Mouse (Mus musculus): Measurements from ENCODE around the gene L3mbtl4. TPM values are rescaled to one million over a fixed set of nuclear protein-coding genes. Genes with fewer than 3 reads are reported as not detected.

Gene L3mbtl4
- polyA plus RNA-seq, 1 experiment from 2014 or later, result 0.18 TPM

DNA sequence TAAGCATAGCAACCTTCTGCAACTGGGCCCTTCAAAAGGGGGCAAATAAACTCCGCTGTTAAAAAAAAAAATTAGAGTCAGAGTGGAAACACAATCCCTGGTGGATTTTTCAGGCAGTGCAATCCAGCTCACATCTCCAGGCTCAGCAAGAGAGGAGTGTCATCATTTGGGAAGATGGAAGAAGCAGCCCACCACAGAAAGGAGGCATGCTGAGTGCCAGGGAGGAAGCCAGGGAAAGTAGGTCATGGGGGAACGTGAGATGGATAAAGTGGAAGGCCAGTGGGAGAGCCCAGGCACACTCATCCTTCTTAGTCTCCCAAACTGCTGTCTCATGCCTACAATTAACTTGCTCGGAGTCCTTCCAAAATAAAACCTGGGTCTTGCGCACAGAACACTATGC, 496.0 kb downstream of the L3mbtl4 start:
- no peak overlapping the region for H3K4me2 ChIP-seq (replicated peaks; ENCODE audit: low read depth)
- H3K4me3 ChIP-seq (ENCODE audit: low read depth, low read length), result no peak overlapping the region
- H3K4me1 ChIP-seq (replicated peaks; ENCODE audit: control insufficient read depth, insufficient read depth, low read length), result no peaks in the 10 kb centered on the region
- no peak for TF ChIP-seq CTCF (IDR thresholded peaks at IDR 0.05; ENCODE audit: low read depth)
- H3K9me3 ChIP-seq (ENCODE audit: control insufficient read depth), result no peaks in the 10 kb centered on the region
- H3K36me3 ChIP-seq (ENCODE audit: control insufficient read depth, insufficient read depth), result no peaks in the 10 kb centered on the region
- no peak overlapping the region for H3K27ac ChIP-seq (ENCODE audit: low read depth, low read length)
- 87% methylated on average over 4 of the region's 4 CpGs for WGBS
- no peak overlapping the region for H3K9ac ChIP-seq (ENCODE audit: low read depth, low read length)
- H3K27me3 ChIP-seq (replicated peaks; ENCODE audit: control insufficient read depth, insufficient read depth, low read length), result no peaks in the 10 kb centered on the region
- ATAC-seq, result no peak

DNA sequence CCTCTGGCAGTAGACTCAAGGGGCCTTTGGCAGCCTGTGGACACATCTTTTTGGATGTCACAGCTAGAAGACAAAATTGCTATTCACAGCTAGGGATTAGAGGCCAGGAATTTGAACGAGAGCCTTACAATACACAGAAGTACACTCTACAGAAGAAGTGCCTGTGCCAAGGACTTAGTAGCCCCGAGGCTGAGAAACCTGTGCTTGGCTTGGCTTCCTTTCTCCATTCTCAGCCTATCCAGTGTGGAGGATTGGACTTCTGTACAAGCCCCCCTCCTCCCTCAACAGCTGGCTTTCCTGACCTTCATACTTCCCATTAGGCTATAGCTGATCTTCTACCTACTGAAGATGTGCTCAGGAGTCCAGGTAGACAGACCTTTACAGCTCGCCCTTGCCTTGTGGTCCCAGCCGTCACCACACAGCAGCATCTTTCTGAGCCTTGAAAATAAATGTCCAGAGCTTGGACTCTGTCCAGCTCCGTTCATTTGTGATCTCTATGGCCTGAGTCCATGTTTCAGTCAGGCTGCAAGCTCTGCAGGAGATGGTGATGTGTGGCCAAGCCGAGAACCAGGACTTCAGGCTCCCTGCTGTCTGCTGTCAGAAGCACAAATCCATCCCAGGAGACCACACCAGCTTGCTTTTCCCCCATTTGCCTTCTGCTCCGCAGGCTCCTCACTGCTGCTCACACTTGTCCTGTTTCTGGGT, 497.6 kb downstream of the L3mbtl4 start:
- ATAC-seq, result no peak

DNA sequence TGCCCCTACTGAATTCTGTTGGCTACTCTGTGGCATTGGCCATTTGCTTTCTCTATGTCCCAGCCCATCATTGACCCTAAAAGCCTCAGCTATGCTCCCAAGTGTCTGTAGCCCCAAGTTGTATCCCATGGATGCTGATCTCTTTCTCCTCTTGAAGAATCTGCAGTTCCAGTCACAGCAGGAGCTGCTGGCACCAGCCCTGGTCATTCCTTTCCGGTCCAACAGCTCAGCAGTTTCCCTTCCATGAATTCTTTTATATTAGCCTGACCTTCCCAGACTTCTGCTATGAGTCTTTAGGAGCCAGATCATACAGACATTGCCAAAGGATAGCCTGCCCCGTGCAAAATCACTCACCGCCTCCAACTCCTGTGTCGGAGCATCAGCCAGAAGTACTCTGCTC, 520.1 kb downstream of the L3mbtl4 start:
- Histone ChIP-seq H3K4me3 (ENCODE audit: low read depth, low read length) (no peak overlapping the region), H3K36me3 (ENCODE audit: control insufficient read depth, insufficient read depth) (no peaks in the 10 kb centered on the region), H3K9me3 (ENCODE audit: control insufficient read depth) (no peaks in the 10 kb centered on the region), H3K9ac (ENCODE audit: low read depth, low read length) (no peak overlapping the region), H3K4me2 (replicated peaks; ENCODE audit: low read depth) (no peak overlapping the region), H3K4me1 (replicated peaks; ENCODE audit: control insufficient read depth, insufficient read depth, low read length) (no peaks in the 10 kb centered on the region), H3K27me3 (replicated peaks; ENCODE audit: control insufficient read depth, insufficient read depth, low read length) (no peaks in the 10 kb centered on the region), H3K27ac (ENCODE audit: low read depth, low read length) (no peak overlapping the region)
- no peak for ATAC-seq
- WGBS, result 85% methylated on average over 4 of the region's 4 CpGs
- no peak for TF ChIP-seq CTCF (IDR thresholded peaks at IDR 0.05; ENCODE audit: low read depth)

More for the DNA sequence above, 497.6 kb downstream of the L3mbtl4 start:
- WGBS, result 63% methylated on average over 7 of the region's 7 CpGs
- Histone ChIP-seq H3K27ac (ENCODE audit: low read depth, low read length) (no peak overlapping the region), H3K4me3 (ENCODE audit: low read depth, low read length) (no peak overlapping the region), H3K4me1 (replicated peaks; ENCODE audit: control insufficient read depth, insufficient read depth, low read length) (no peaks in the 10 kb centered on the region), H3K4me2 (replicated peaks; ENCODE audit: low read depth) (no peak overlapping the region), H3K9me3 (ENCODE audit: control insufficient read depth) (no peaks in the 10 kb centered on the region), H3K9ac (ENCODE audit: low read depth, low read length) (no peak overlapping the region), H3K36me3 (ENCODE audit: control insufficient read depth, insufficient read depth) (no peaks in the 10 kb centered on the region), H3K27me3 (replicated peaks; ENCODE audit: control insufficient read depth, insufficient read depth, low read length) (no peaks in the 10 kb centered on the region)
- no peak for TF ChIP-seq CTCF (IDR thresholded peaks at IDR 0.05; ENCODE audit: low read depth)

DNA sequence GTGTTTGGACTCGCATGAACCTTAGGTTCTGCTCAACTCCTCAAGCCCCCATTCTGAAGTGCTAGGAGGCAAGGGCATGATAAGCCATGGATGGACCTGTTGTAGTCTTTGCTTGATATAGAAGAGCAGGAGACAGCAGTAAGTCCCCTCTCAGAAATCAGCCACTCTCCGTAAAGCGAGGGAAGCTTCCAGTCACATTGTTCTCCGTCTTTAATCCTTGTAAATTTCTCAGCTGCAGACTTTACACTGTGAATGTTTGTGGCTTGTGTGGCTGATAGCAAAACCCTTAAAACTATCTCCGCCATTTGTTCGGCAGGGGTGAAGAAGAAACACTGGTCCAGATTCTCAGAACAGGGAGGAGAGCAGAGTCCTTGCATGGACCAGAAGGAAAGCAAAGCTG, 552.7 kb downstream of the L3mbtl4 start, which contains the start of gene Tmem200c:
Gene Tmem200c, plus strand, starts transcription at position 301 of the 400 bp plus-strand sequence.
- WGBS, result 81% methylated on average over 6 of the region's 6 CpGs
- Histone ChIP-seq H3K27ac (ENCODE audit: low read depth, low read length) (no peak within 1 kb of the TSS), H3K9me3 (ENCODE audit: control insufficient read depth) (no peaks in the 10 kb centered on the region), H3K27me3 (replicated peaks; ENCODE audit: control insufficient read depth, insufficient read depth, low read length) (no peaks in the 10 kb centered on the region), H3K9ac (ENCODE audit: low read depth, low read length) (no peak within 1 kb of the TSS), H3K4me3 (ENCODE audit: low read depth, low read length) (no peak within 1 kb of the TSS), H3K4me2 (replicated peaks; ENCODE audit: low read depth) (no peak within 1 kb of the TSS), H3K4me1 (replicated peaks; ENCODE audit: control insufficient read depth, insufficient read depth, low read length) (no peaks in the 10 kb centered on the region), H3K36me3 (ENCODE audit: control insufficient read depth, insufficient read depth) (no peaks in the 10 kb centered on the region)
- no peak for TF ChIP-seq CTCF (IDR thresholded peaks at IDR 0.05; ENCODE audit: low read depth)
- no peak for ATAC-seq
